Mouse (Mus musculus): ENCODE results near the gene Cntd1.

DNA sequence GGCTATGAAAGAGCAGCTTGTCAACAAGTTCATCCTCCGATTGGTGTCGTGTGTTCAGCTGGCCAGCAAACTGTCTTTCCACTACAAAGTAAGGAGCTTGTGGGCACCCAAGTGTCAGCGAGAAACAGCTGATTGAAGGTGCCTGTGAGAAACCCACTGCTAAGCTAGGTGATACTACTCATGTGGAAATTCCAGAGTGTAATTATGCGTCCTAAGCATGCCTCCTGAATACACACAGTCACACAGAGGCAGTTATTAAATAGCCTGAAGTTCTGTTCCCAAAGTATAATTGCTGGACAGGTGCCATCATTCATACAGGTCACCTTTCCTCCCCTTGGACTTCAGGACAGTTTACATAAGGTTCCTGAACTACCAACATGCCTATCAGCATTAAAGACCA is 5.0 kb downstream of the Cntd1 start:
- TF ChIP-seq POLR2A (IDR thresholded peaks at IDR 0.05; ENCODE audit: low read depth, low read length) = no peak
- TF ChIP-seq E2F4 (IDR thresholded peaks at IDR 0.05; ENCODE audit: insufficient replicate concordance, low read depth, low read length) = no peak
- TF ChIP-seq MAZ (IDR thresholded peaks at IDR 0.05; ENCODE audit: low read depth, low read length) = no peak
- no peak for TF ChIP-seq UBTF (IDR thresholded peaks at IDR 0.05; ENCODE audit: low read depth, low read length)
- no peak for TF ChIP-seq KAT2A (IDR thresholded peaks at IDR 0.05; ENCODE audit: insufficient replicate concordance, low read length)
- TF ChIP-seq CTCF (conservative IDR thresholded peaks at IDR 0.05 in 1 of 2, IDR thresholded peaks at IDR 0.05 in 1 of 2; ENCODE audit: low read depth in 2 of 2, low read length in 2 of 2) = no peak
- TF ChIP-seq ETS1 (conservative IDR thresholded peaks at IDR 0.05; ENCODE audit: low read depth, low read length) = no peak
- TF ChIP-seq MAFK (IDR thresholded peaks at IDR 0.05; ENCODE audit: insufficient replicate concordance, low read length) = no peak
- TF ChIP-seq RCOR1 (conservative IDR thresholded peaks at IDR 0.05; ENCODE audit: low read depth, low read length) = no peak
